Mouse (Mus musculus) spleen, adult 2 months (tissue): ENCODE measurements around the gene Cysrt1. TPM values are rescaled to one million over a fixed set of nuclear protein-coding genes. Genes with fewer than 3 reads are reported as not detected.

Experiments
- DNase-seq, 2 experiments: peaks; one replicate each; pipeline versions ENCODE4 v3.0.0 to v3.0.0-alpha.2; 2012 to 2021; ENCODE audit warnings: low spot score in 2 of 2, low read depth in 1 of 2
- H3K27ac ChIP-seq: fragments of 200-500 bp; 2 replicates; pipeline ENCODE4 v1.5.1; 2012; ENCODE audit warnings: low read length, inconsistent platforms; ENCODE audit not compliant: insufficient read depth
- H3K27me3 ChIP-seq: fragments of 200-500 bp; 2 replicates; pipeline ENCODE4 v1.6.1; 2012; ENCODE audit warnings: mild to moderate bottlenecking, moderate library complexity, low read length, inconsistent platforms; ENCODE audit not compliant: control insufficient read depth, insufficient read depth
- H3K36me3 ChIP-seq: fragments of 200-500 bp; 2 replicates; pipeline ENCODE4 v1.6.1; 2012; ENCODE audit warnings: mild to moderate bottlenecking, low read length, inconsistent platforms; ENCODE audit not compliant: control insufficient read depth, insufficient read depth
- H3K4me1 ChIP-seq: fragments of 200-500 bp; 2 replicates; pipeline ENCODE4 v1.6.1; 2011; ENCODE audit warnings: inconsistent platforms; ENCODE audit not compliant: control insufficient read depth, insufficient read depth, insufficient read length
- H3K4me3 ChIP-seq: fragments of 200-500 bp; 2 replicates; pipeline ENCODE4 v1.5.1; 2011; ENCODE audit warnings: mild to moderate bottlenecking, inconsistent platforms; ENCODE audit not compliant: insufficient read depth, insufficient read length; ENCODE audit errors: extremely low read depth
- CTCF ChIP-seq: fragments of 200-500 bp; IDR thresholded peaks from 2 replicates; pipeline ENCODE4 v1.5.1; 2011; ENCODE audit warnings: mild to moderate bottlenecking, inconsistent platforms; ENCODE audit not compliant: insufficient read depth, insufficient read length, insufficient replicate concordance; ENCODE audit errors: extremely low read depth
- POLR2A ChIP-seq: fragments of 200-500 bp; IDR thresholded peaks from 2 replicates; pipeline ENCODE4 v1.6.1; 2011; ENCODE audit warnings: low read depth, low read length, inconsistent platforms
- WGBS: fragments of 180-500 bp; shearing (Covaris S2); methylation state at CpG from one replicate; pipeline ENCODE4 v1.1.7; 2018; 5-methylcytosine and 5-hydroxymethylcytosine counted together
- polyA plus RNA-seq: library from polyadenylated mRNA; depleted of rRNA; stranded (reverse); fragments of >200 nt; gene quantifications from 2 replicates; pipeline ENCODE4 v1.2.3, GENCODE M21; 2012

The Cysrt1 gene
- polyA plus RNA-seq, 1 experiment: not detected

DNA sequence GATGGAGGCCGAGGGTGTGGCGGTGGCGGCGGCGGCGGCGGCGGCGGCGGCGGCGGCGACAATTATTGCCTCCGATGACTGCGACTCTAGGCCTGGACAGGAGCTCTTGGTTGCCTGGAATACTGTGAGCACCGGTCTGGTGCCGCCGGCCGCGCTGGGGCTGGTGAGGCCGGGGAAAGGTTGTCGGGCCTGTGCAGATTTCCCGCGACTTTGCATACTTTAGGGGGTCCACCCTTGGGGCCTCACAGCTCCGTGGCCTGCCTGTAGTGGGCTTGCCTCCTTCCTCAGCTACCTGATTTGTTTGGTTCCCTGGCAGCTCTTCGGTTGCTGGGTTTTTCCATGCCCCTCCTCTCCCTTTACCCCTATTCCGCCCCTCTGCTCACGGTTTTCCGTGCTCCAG lies 30.3 kb upstream of the Cysrt1 start:
- Histone ChIP-seq H3K27ac (peak overlapping the region; percentile 3; the same call in 1 of the 2 replicates), H3K36me3 (peaks cover 16% of the 10 kb centered on the region), H3K4me1 (peaks cover 3% of the 10 kb centered on the region; the same call in 1 of the 2 replicates), H3K4me3 (peak overlapping the region; percentile 78), H3K27me3 (no peaks in the 10 kb centered on the region)
- TF ChIP-seq POLR2A (no peak), CTCF (no peak)
- WGBS: under 1% methylated on average over 29 of the region's 29 CpGs
- no peak for DNase-seq

- Histone ChIP-seq H3K27ac (peak within 1 kb of the TSS; percentile 82), H3K4me1 (peaks cover 3% of the 10 kb centered on the region; the same call in 1 of the 2 replicates), H3K36me3 (peaks cover 15% of the 10 kb centered on the region), H3K27me3 (no peaks in the 10 kb centered on the region), H3K4me3 (peak within 1 kb of the TSS; percentile 78)
- DNase-seq: peak; percentile 89 to 94
- under 1% methylated on average over 55 of the region's 55 CpGs for WGBS
- TF ChIP-seq POLR2A (peak; percentile 65), CTCF (no peak)
Measured at GRCm38 (mm10) chr2:25271827-25272511, 29.7 kb upstream of the Cysrt1 start, which contains the start of the genes Ssna1 and Anapc2. Gene Ssna1, minus strand, starts transcription at chr2:25272438. Gene Anapc2, plus strand, starts transcription at chr2:25272478.

- TF ChIP-seq CTCF (no peak), POLR2A (no peak)
- Histone ChIP-seq H3K27ac (no peak overlapping the region), H3K4me1 (peaks cover 21% of the 10 kb centered on the region), H3K36me3 (peaks cover 5% of the 10 kb centered on the region), H3K4me3 (no peak overlapping the region), H3K27me3 (no peaks in the 10 kb centered on the region)
- WGBS: 81% methylated on average over 4 of the region's 4 CpGs
- DNase-seq: no peak
Measured at GRCm38 (mm10) chr2:25267746-25268309, 25.6 kb upstream of the Cysrt1 start.

GRCm38 (mm10) chr2:25267241-25267640 lies 25.0 kb upstream of the Cysrt1 start:
- TF ChIP-seq CTCF (no peak), POLR2A (no peak)
- Histone ChIP-seq H3K27ac (no peak overlapping the region), H3K36me3 (peaks cover 5% of the 10 kb centered on the region), H3K27me3 (no peaks in the 10 kb centered on the region), H3K4me3 (no peak overlapping the region), H3K4me1 (peaks cover 20% of the 10 kb centered on the region)
- no peak for DNase-seq

- no peak for TF ChIP-seq CTCF
- TF ChIP-seq POLR2A: no peak
- Histone ChIP-seq H3K27ac (no peak overlapping the region), H3K27me3 (no peaks in the 10 kb centered on the region), H3K4me3 (no peak overlapping the region), H3K36me3 (peaks cover 5% of the 10 kb centered on the region), H3K4me1 (peaks cover 20% of the 10 kb centered on the region)
- DNase-seq: no peak
- 61% methylated on average over 2 of the region's 2 CpGs for WGBS
Measured at GRCm38 (mm10) chr2:25266720-25267119, 24.5 kb upstream of the Cysrt1 start.

DNA sequence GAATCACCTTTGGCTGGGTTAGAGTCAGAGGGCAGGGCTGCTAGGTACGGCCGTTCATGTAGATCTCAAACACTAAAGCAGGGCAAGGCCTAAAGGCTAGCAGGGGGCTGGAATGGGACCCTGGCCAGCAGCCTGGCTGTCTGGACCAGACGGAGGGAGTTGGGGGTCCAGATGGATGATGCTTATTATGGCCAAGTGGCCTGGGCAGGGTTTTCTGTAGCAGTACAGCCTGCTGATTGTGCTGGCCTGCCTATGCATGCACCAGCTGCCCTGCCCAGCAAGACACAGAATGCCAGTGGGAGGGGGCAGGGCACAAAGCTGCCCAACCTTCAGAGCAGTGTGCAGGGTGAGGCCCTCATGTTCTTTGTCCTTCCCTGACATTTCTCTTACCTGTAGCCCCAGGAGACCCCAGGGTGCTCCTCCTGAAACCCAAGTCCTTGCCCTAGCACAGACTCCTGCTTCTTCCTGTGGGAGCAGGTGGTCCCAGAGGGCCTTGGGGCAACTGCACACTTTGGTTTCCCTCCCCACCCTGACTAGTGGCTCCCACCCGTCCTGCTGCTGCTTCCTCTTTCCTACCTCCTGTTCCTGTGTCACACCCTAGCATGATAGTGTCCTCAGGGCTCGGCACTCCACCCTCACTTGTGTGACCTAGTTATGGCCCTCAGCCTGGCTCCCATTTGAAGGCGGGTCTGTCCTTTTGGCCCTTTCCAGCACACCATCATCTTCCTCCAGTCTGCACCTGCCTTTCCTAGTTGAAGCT lies 23.8 kb upstream of the Cysrt1 start:
- WGBS: 47% methylated on average over 6 of the region's 6 CpGs
- TF ChIP-seq POLR2A (no peak), CTCF (no peak)
- Histone ChIP-seq H3K4me1 (peaks cover 20% of the 10 kb centered on the region), H3K27me3 (no peaks in the 10 kb centered on the region), H3K27ac (0 out of 2 replicates have a peak overlapping the region, but pooled peaks have one; percentile 1), H3K36me3 (peaks cover 5% of the 10 kb centered on the region), H3K4me3 (no peak overlapping the region)
- DNase-seq: no peak

DNA sequence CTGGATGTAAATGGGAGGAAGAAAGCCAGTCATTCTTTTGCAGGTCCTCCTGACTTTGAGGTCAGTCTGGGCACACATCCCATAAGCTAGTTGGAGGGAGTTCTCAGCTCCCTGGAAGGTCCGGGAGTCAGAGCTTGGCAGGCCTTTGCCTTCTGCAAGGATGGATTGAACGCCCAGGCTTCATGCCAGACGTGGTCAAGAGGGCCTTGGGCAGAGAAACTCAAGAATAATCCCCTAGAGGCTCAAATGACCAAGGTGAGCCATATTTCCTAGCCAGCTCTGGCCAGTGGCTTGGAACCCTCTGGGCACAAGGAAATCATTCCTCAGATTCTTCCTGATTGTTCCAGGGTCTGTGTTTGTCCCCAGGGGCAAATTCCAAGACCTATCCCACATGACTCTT lies 22.6 kb upstream of the Cysrt1 start:
- 75% methylated on average over 3 of the region's 3 CpGs for WGBS
- no peaks in the 10 kb centered on the region for H3K27me3 ChIP-seq
- DNase-seq: no peak
- peaks cover 20% of the 10 kb centered on the region for H3K4me1 ChIP-seq
- no peak overlapping the region for H3K27ac ChIP-seq
- peaks cover 3% of the 10 kb centered on the region for H3K36me3 ChIP-seq
- no peak for TF ChIP-seq CTCF
- no peak for TF ChIP-seq POLR2A
- no peak overlapping the region for H3K4me3 ChIP-seq
